ENCODE assay signal across 8 mouse cellular contexts in the genomic region with DNA sequence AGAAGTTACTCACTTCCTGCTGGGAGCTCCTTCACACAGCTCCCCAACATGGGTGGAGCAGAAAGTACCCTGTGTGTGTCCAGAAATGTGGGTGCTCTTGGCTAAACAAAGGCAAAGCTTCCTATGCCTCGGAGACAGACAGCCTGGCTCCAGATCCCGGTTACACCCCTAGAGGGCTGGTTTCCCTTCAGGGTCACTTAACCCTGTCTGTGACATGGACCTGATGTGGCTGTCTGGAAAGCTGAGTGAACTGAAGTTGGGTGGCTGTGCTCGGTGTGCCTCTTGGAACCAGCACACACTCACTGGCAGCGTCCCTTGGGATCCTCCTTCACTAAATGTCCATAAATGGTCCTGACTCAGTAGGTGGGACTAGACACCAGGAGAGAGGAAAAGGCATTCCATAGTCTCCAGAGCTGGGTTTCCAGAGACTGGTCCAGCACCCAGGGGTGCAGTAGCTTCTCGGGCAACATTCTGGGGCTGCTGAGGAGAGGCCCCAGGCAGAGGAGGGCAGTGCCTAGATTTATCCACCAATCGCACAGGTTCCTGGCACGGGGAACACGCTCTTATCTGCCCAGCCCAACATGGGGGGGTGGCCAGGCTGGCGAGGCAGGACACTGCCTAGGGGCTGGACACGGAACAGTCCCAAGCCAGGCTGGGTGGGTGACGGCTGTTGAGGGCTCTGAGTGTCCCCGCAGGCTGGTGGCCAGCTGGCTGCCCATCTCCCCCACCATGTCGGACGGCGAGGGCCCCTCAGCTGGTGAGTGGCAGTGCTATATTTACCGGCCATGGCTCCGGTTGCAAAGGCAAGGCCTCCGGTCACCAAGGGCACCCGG. TPM values are rescaled to one million over a fixed set of nuclear protein-coding genes. Genes with fewer than 3 reads are reported as not detected.
DNase-seq lines count a peak whose midpoint lies in the region; ATAC-seq and TF ChIP-seq lines count a peak whose summit lies in the region.

TSS of gene Eml1 (plus strand) at position 362 of the 833 bp plus-strand sequence.

- TF ChIP-seq CTCF in G1E (IDR thresholded peaks at IDR 0.05; ENCODE audit: low read depth, low read length): no peak
- TF ChIP-seq CTCF in intestine, postnatal 0 days (IDR thresholded peaks at IDR 0.05; ENCODE audit: low read depth): 0 out of 2 replicates have a peak, but pooled peaks have one; percentile 26

- peak within 1 kb of the TSS; percentile 14; the same call in 1 of the 2 replicates for H3K4me3 ChIP-seq in G1E (ENCODE audit: low read depth, low read length)
- 0 out of 2 replicates have a peak within 1 kb of the TSS, but pooled peaks have one; percentile 5 for H3K4me3 ChIP-seq in intestine, postnatal 0 days (ENCODE audit: low read depth, low read length)
- no peak within 1 kb of the TSS for H3K4me3 ChIP-seq in limb, embryonic 14.5 days (replicated peaks; ENCODE audit: low read length)
- H3K4me3 ChIP-seq in neural tube, embryonic 13.5 days: no peak within 1 kb of the TSS

- no peaks in the 10 kb centered on the region for H3K36me3 ChIP-seq in G1E (replicated peaks)
- H3K36me3 ChIP-seq in intestine, postnatal 0 days (ENCODE audit: control insufficient read depth, insufficient read depth): no peaks in the 10 kb centered on the region; the same call in 1 of the 2 replicates
- H3K36me3 ChIP-seq in limb, embryonic 14.5 days (ENCODE audit: control insufficient read depth, insufficient read depth, low read length): no peaks in the 10 kb centered on the region
- H3K36me3 ChIP-seq in neural tube, embryonic 13.5 days: no peaks in the 10 kb centered on the region

- H3K9me3 ChIP-seq in G1E (replicated peaks): peaks cover 95% of the 10 kb centered on the region
- H3K9me3 ChIP-seq in intestine, postnatal 0 days (ENCODE audit: control insufficient read depth): no peaks in the 10 kb centered on the region
- H3K9me3 ChIP-seq in limb, embryonic 14.5 days (ENCODE audit: control insufficient read depth, low read length): no peaks in the 10 kb centered on the region
- no peaks in the 10 kb centered on the region for H3K9me3 ChIP-seq in neural tube, embryonic 13.5 days

- 54% methylated on average over 19 of the region's 19 CpGs for WGBS in intestine, postnatal 0 days
- 65% methylated on average over 19 of the region's 19 CpGs for WGBS in limb, embryonic 14.5 days
- 80% methylated on average over 19 of the region's 19 CpGs for WGBS in neural tube, embryonic 13.5 days

- H3K27me3 ChIP-seq in G1E (ENCODE audit: insufficient read depth, low read length): no peaks in the 10 kb centered on the region; the same call in 1 of the 2 replicates
- H3K27me3 ChIP-seq in intestine, postnatal 0 days (replicated peaks; ENCODE audit: control insufficient read depth, insufficient read depth, low read length): no peaks in the 10 kb centered on the region
- no peaks in the 10 kb centered on the region for H3K27me3 ChIP-seq in limb, embryonic 14.5 days (ENCODE audit: control insufficient read depth, insufficient read depth, low read length)
- H3K27me3 ChIP-seq in neural tube, embryonic 13.5 days: no peaks in the 10 kb centered on the region

- no peak for ATAC-seq in G1E (ENCODE audit: extremely low read depth, insufficient number of reproducible peaks, low FRiP score, poor library complexity, severe bottlenecking)
- peak; percentile 25; the same call in 1 of the 2 replicates for ATAC-seq in intestine, postnatal 0 days
- 0 out of 2 replicates have a peak, but pooled peaks have one; percentile 31 for ATAC-seq in limb, embryonic 14.5 days (ENCODE audit: low FRiP score, low read depth)
- no peak for ATAC-seq in neural tube, embryonic 13.5 days (ENCODE audit: low read depth)
- no peak for ATAC-seq in monocyte, adult 5-6 weeks (replicated peaks; ENCODE audit: insufficient number of reproducible peaks, low FRiP score, low TSS enrichment, poor library complexity, severe bottlenecking)

- peak within 1 kb of the TSS; percentile 42 for H3K4me2 ChIP-seq in intestine, postnatal 0 days (replicated peaks; ENCODE audit: low read depth)
- no peak within 1 kb of the TSS for H3K4me2 ChIP-seq in limb, embryonic 14.5 days (replicated peaks; ENCODE audit: low read depth, low read length, severe bottlenecking)
- H3K4me2 ChIP-seq in neural tube, embryonic 13.5 days: no peak within 1 kb of the TSS

- H3K9ac ChIP-seq in intestine, postnatal 0 days (ENCODE audit: low read depth, low read length): no peak within 1 kb of the TSS
- no peak within 1 kb of the TSS for H3K9ac ChIP-seq in limb, embryonic 14.5 days (ENCODE audit: low read depth, low read length, severe bottlenecking)
- no peak within 1 kb of the TSS for H3K9ac ChIP-seq in neural tube, embryonic 13.5 days

- DNase-seq in G1E (ENCODE audit: low spot score): no peak
- peak in 1 of 2 experiments; percentile 50 for DNase-seq in adrenal gland, postnatal 36 days
- DNase-seq in heart, adult 11 months: peak; percentile 99
- DNase-seq in limb, embryonic 14.5 days (ENCODE audit: low spot score): no peak
- DNase-seq in right cerebral cortex, postnatal 4 days: no peak

- TF ChIP-seq POLR2A in limb, embryonic 14.5 days (IDR thresholded peaks at IDR 0.05; ENCODE audit: borderline replicate concordance, extremely low read depth, insufficient read depth, insufficient read length): no peak

- H3K4me1 ChIP-seq in G1E (ENCODE audit: insufficient read depth, low read depth, low read length): no peaks in the 10 kb centered on the region
- no peaks in the 10 kb centered on the region for H3K4me1 ChIP-seq in intestine, postnatal 0 days (replicated peaks; ENCODE audit: control insufficient read depth, insufficient read depth, low read length)
- peaks cover 26% of the 10 kb centered on the region for H3K4me1 ChIP-seq in limb, embryonic 14.5 days (ENCODE audit: control insufficient read depth, insufficient read depth, low read length)
- H3K4me1 ChIP-seq in neural tube, embryonic 13.5 days (replicated peaks): peaks cover 44% of the 10 kb centered on the region

- peak within 1 kb of the TSS; percentile 10; the same call in 1 of the 2 replicates for H3K27ac ChIP-seq in intestine, postnatal 0 days (ENCODE audit: low read depth, low read length)
- H3K27ac ChIP-seq in limb, embryonic 14.5 days (replicated peaks; ENCODE audit: low read depth, low read length): no peak within 1 kb of the TSS
- H3K27ac ChIP-seq in neural tube, embryonic 13.5 days (replicated peaks): no peak within 1 kb of the TSS

RNA-seq across cellular contexts. Expression of gene Eml1, which starts in this region (rescaled TPM):
- total RNA-seq in G1E (2014; fragmentation: Nextera tagmentation): not detected in 2 replicates
- 0.05 and 0.12 TPM in 2 replicates for total RNA-seq in G1E (2017)
- not detected in 2 replicates for polyA plus RNA-seq in G1E (2012)
- 10 to 100 TPM; 16.6 to 44.6 TPM for total RNA-seq in adrenal gland, postnatal 36 days (2021)
- polyA plus RNA-seq in intestine, postnatal 0 days (2015; fragmentation: Nextera tagmentation; extraction: Ambion mirVana): 27.8 and 32.9 TPM in 2 replicates
- 36.3 and 38.4 TPM in 2 replicates for polyA plus RNA-seq in limb, embryonic 14.5 days (2012; rRNA removed)
- 44.4 and 48.2 TPM in 2 replicates for polyA plus RNA-seq in limb, embryonic 14.5 days (2014; fragmentation: Nextera tagmentation; extraction: Ambion mirVana)
- 91.4 and 94.3 TPM in 2 replicates for polyA plus RNA-seq in neural tube, embryonic 13.5 days (2015; fragmentation: Nextera tagmentation; extraction: Ambion mirVana)
- not detected in 3 replicates for total RNA-seq in monocyte, adult 5-6 weeks (2017)

Comparison
In these comparisons a context has a peak if more than half of its experiments do, and no peak if none do; other contexts are left out.
1. RNA of gene Eml1 (total RNA-seq): 16.6 to 44.6 TPM in adrenal gland, postnatal 36 days; 0.05 to 0.12 TPM in G1E and not detected in monocyte, adult 5-6 weeks; every median in the first group is over 10 times any median in the second.
2. RNA of gene Eml1 (polyA plus RNA-seq): 91.4 to 94.3 TPM in neural tube, embryonic 13.5 days, 36.3 to 48.2 TPM in limb, embryonic 14.5 days and 27.8 to 32.9 TPM in intestine, postnatal 0 days; not detected in G1E; every median in the first group is over 10 times any median in the second.
3. ATAC-seq: peak in intestine, postnatal 0 days (single experiment) and limb, embryonic 14.5 days (single experiment); none in G1E (single experiment), neural tube, embryonic 13.5 days (single experiment) and monocyte, adult 5-6 weeks (single experiment).
4. H3K4me3 ChIP-seq: peak in G1E (single experiment) and intestine, postnatal 0 days (single experiment); none in limb, embryonic 14.5 days (single experiment) and neural tube, embryonic 13.5 days (single experiment).